Mouse (Mus musculus) small intestine, adult 2 months (tissue): ENCODE measurements around the gene Tas2r110. TPM values are rescaled to one million over a fixed set of nuclear protein-coding genes. Genes with fewer than 3 reads are reported as not detected.

Experiments
- H3K27ac ChIP-seq: fragments of 200-500 bp; 2 replicates; pipeline ENCODE4 v1.5.1; 2012; ENCODE audit warnings: low read depth, low read length, control low read depth, inconsistent platforms; ENCODE audit not compliant: insufficient read depth
- H3K27me3 ChIP-seq: fragments of 200-500 bp; 2 replicates; pipeline ENCODE4 v1.6.1; 2012; ENCODE audit warnings: mild to moderate bottlenecking, moderate library complexity, low read length, inconsistent platforms; ENCODE audit not compliant: control insufficient read depth, insufficient read depth
- H3K36me3 ChIP-seq: fragments of 200-500 bp; 2 replicates; pipeline ENCODE4 v1.6.1; 2012; ENCODE audit warnings: mild to moderate bottlenecking, low read length, control low read depth, inconsistent platforms; ENCODE audit not compliant: control insufficient read depth, insufficient read depth
- H3K4me1 ChIP-seq: fragments of 200-500 bp; 2 replicates; pipeline ENCODE4 v1.6.1; 2012; ENCODE audit warnings: low read length, inconsistent platforms, mixed read lengths; ENCODE audit not compliant: control insufficient read depth, insufficient read depth, insufficient read length
- H3K4me3 ChIP-seq: fragments of 200-500 bp; 2 replicates; pipeline ENCODE4 v1.5.1; 2012; ENCODE audit warnings: low read depth, mild to moderate bottlenecking, control low read depth, inconsistent platforms, low read length, moderate library complexity
- CTCF ChIP-seq: fragments of 200-500 bp; IDR thresholded peaks from 2 replicates; pipeline ENCODE4 v1.5.1; 2012; ENCODE audit warnings: low read depth, mild to moderate bottlenecking, control low read depth, inconsistent platforms, low read length, moderate library complexity, mixed read lengths; ENCODE audit not compliant: insufficient replicate concordance, insufficient read length; ENCODE audit errors: extremely low read depth
- POLR2A ChIP-seq: fragments of 200-500 bp; IDR thresholded peaks from 2 replicates; pipeline ENCODE4 v1.6.1; 2012; ENCODE audit warnings: low read depth, mild to moderate bottlenecking, control low read depth, inconsistent platforms, low read length, moderate library complexity
- WGBS: fragments of 180-500 bp; shearing (Covaris S2); methylation state at CpG from one replicate; pipeline ENCODE4 v1.1.7; 2018; 5-methylcytosine and 5-hydroxymethylcytosine counted together
- polyA plus RNA-seq: library from polyadenylated mRNA; depleted of rRNA; stranded (reverse); fragments of >200 nt; gene quantifications from 2 replicates; pipeline ENCODE4 v1.2.3, GENCODE M21; 2012; rRNA removed

Gene Tas2r110
- not detected in 2 replicates for polyA plus RNA-seq

- TF ChIP-seq POLR2A (no peak), CTCF (no peak)
- H3K4me3 ChIP-seq = no peak within 1 kb of the TSS
- no peaks in the 10 kb centered on the region for H3K36me3 ChIP-seq
- no peaks in the 10 kb centered on the region for H3K27me3 ChIP-seq
- no peak within 1 kb of the TSS for H3K27ac ChIP-seq
- no peaks in the 10 kb centered on the region for H3K4me1 ChIP-seq
These were observed at the start of gene Tas2r110 for GRCm38 (mm10) chr6:132867708-132868107. Gene Tas2r110, plus strand, starts transcription at chr6:132868008.

GRCm38 (mm10) chr6:132846842-132847241, 21.0 kb upstream of the Tas2r110 start, which contains the start of gene Tas2r123:
Gene Tas2r123, plus strand, starts transcription at chr6:132847142.
- no peaks in the 10 kb centered on the region for H3K36me3 ChIP-seq
- no peak for TF ChIP-seq POLR2A
- TF ChIP-seq CTCF = no peak
- H3K4me1 ChIP-seq = no peaks in the 10 kb centered on the region
- no peak within 1 kb of the TSS for H3K4me3 ChIP-seq
- 77% methylated on average over 1 of the region's 1 CpGs for WGBS
- H3K27ac ChIP-seq = no peak within 1 kb of the TSS
- H3K27me3 ChIP-seq = no peaks in the 10 kb centered on the region

- TF ChIP-seq CTCF (no peak), POLR2A (no peak)
- Histone ChIP-seq H3K4me3 (no peak within 1 kb of the TSS), H3K27ac (no peak within 1 kb of the TSS), H3K27me3 (no peaks in the 10 kb centered on the region), H3K4me1 (no peaks in the 10 kb centered on the region), H3K36me3 (no peaks in the 10 kb centered on the region)
- 63% methylated on average over 1 of the region's 1 CpGs for WGBS
These were observed 12.7 kb upstream of the Tas2r110 start, which contains the start of gene Tas2r116 for GRCm38 (mm10) chr6:132855138-132855537. Gene Tas2r116, plus strand, starts transcription at chr6:132855438.

GRCm38 (mm10) chr6:132892711-132893110, 24.9 kb downstream of the Tas2r110 start, which contains the start of gene Tas2r113:
Gene Tas2r113, plus strand, starts transcription at chr6:132893011.
- 63% methylated on average over 1 of the region's 1 CpGs for WGBS
- no peaks in the 10 kb centered on the region for H3K27me3 ChIP-seq
- TF ChIP-seq POLR2A (no peak), CTCF (no peak)
- no peak within 1 kb of the TSS for H3K27ac ChIP-seq
- no peak within 1 kb of the TSS for H3K4me3 ChIP-seq
- no peaks in the 10 kb centered on the region for H3K4me1 ChIP-seq
- H3K36me3 ChIP-seq = no peaks in the 10 kb centered on the region

- Histone ChIP-seq H3K27ac (no peak within 1 kb of the TSS), H3K4me1 (no peaks in the 10 kb centered on the region), H3K27me3 (no peaks in the 10 kb centered on the region), H3K4me3 (no peak within 1 kb of the TSS), H3K36me3 (no peaks in the 10 kb centered on the region)
- TF ChIP-seq POLR2A (no peak), CTCF (no peak)
- WGBS = 77% methylated on average over 3 of the region's 3 CpGs
These were observed 41.5 kb downstream of the Tas2r110 start, which contains the start of gene Tas2r125 for GRCm38 (mm10) chr6:132909351-132909750. Gene Tas2r125, plus strand, starts transcription at chr6:132909651.

Other genes with a start within 250 kb of the Tas2r110 start
- gene A630073D07Rik, start 216.5 kb upstream of the Tas2r110 start, polyA plus RNA-seq = not detected in 2 replicates
- gene Tas2r120, start 211.1 kb upstream of the Tas2r110 start, polyA plus RNA-seq = not detected in 2 replicates
- gene Tas2r121, start 167.0 kb upstream of the Tas2r110 start, polyA plus RNA-seq = not detected in 2 replicates
- gene Tas2r122, start 156.1 kb upstream of the Tas2r110 start, polyA plus RNA-seq = not detected in 2 replicates
- gene Tas2r115, start 130.0 kb upstream of the Tas2r110 start, polyA plus RNA-seq = not detected in 2 replicates
- not detected in 2 replicates for gene Tas2r124, start 113.3 kb upstream of the Tas2r110 start, polyA plus RNA-seq
- not detected in 2 replicates for gene Tas2r102, start 105.9 kb upstream of the Tas2r110 start, polyA plus RNA-seq
- gene Tas2r136, start 89.8 kb upstream of the Tas2r110 start, polyA plus RNA-seq = not detected in 2 replicates
- not detected in 2 replicates for gene Tas2r117, start 65.2 kb upstream of the Tas2r110 start, polyA plus RNA-seq
- not detected in 2 replicates for gene Tas2r123, start 20.9 kb upstream of the Tas2r110 start, polyA plus RNA-seq
- not detected in 2 replicates for gene Tas2r116, start 12.6 kb upstream of the Tas2r110 start, polyA plus RNA-seq
- not detected in 2 replicates for gene Tas2r113, start 25.0 kb downstream of the Tas2r110 start, polyA plus RNA-seq
- gene Tas2r125, start 41.6 kb downstream of the Tas2r110 start, polyA plus RNA-seq = not detected in 2 replicates
- gene Tas2r129, start 83.1 kb downstream of the Tas2r110 start, polyA plus RNA-seq = not detected in 2 replicates
- not detected in 2 replicates for gene Tas2r131, start 89.9 kb downstream of the Tas2r110 start, polyA plus RNA-seq
- gene Tas2r109, start 113.0 kb downstream of the Tas2r110 start, polyA plus RNA-seq = not detected in 2 replicates
- gene Tas2r103, start 169.1 kb downstream of the Tas2r110 start, polyA plus RNA-seq = not detected in 2 replicates
- not detected in 2 replicates for gene Tas2r140, start 187.8 kb downstream of the Tas2r110 start, polyA plus RNA-seq
- 68.1 and 95.8 TPM in 2 replicates for gene Smim10l1, start 236.9 kb downstream of the Tas2r110 start, polyA plus RNA-seq